Mouse (Mus musculus): ENCODE measurements at regions not wholly inside any gene's neighbourhood (a gene's known extent, or its start where the extent isn't known, plus 50 kb on each side); places are given as distances from the start of the nearest gene placed in this dataset.
"Not testable (repeated sequence)": the region's sequence is repeated elsewhere in the genome, so short reads cannot be mapped to it uniquely, and the experiment has no call there.

- ATAC-seq, result not testable (repeated sequence)
Observed at GRCm38 (mm10) chr2:17892661-17893060, 104.1 kb downstream of the H2al2a start.

DNA sequence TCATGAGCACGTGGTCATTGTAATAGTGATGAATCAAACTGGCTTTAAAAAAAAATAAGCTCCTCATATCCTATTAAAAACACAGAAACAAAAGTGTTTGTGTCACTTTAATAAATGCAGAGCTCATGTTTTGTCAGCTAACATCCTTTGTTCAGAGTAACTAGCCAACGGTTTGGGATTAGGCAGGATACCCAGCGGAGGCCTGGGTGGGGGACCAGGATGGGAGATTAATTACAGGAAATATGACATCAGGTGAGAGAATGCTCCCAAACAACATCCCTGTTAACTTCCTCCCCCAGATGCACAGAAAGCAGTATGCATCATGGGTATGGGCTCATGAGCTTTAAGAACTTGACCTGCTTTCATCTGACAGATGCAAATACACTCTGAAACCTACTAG, 109.1 kb downstream of the H2al2a start:
- no peak for ATAC-seq

- no peak for ATAC-seq
Observed at GRCm38 (mm10) chr2:17882389-17882788, 114.4 kb downstream of the H2al2a start.

DNA sequence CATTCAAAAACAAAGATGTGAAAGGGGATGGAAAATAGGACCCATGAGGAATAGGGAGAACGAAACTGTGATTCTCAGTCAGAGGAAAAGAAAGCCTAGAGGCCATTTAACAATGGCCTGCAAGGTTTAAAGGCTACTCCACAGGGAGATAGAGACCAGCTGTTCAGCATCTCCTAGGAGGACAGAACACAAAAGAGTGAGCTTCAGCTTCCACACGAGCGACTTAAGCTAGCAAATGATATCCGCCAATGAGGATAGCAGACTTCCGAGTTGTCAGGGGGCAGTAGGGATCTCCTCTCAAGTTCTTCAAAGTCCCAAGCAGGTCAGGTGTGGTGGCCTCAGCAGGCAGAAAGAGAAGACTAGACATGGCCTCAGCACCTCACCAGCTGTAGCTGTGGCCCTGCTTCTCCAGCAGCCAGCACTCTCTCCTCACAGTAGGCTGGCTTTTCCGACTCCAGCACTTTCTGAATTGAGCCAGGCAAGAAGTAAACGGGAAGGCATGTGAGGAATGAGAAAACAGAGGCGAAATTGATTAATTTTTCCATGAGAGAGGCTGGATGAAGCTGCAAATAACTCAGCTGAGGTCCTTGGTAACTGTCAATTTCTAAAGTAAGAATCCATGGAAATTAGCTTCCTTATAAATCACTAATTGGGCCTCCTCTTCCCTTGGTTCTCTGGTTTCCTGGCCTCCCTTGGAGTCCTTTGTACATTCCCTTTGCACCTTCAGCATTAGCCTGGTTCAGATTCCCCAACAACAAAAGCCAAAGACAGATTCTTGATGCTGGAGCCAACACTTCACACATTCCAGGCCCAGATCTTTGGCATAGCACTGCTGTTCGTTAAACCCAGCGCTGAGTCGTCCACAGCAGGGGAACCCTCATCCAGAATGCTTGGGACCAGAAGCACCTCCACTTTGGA, 115.7 kb downstream of the H2al2a start:
- no peak for ATAC-seq

- ATAC-seq, result no peak
Observed at GRCm38 (mm10) chr2:17877901-17878300, 118.9 kb downstream of the H2al2a start.

DNA sequence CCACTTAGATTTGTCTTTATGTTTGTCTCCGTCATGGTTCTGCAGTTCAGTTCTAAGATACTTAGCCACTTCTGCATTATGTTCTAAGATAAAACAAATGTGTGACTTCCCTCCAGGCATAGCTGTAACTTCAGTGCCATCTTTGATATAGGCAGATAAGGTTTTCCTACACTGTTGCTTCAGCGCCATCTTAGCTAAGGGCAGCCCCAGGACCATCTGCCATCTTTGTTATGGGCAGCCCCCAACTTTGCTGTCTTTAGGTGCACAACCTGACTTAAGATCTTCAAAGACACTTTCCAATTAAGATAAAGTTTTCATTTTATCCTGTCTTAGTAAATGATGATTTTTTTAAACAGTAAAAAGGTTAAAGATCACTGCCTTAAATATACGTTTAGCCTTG, 119.8 kb downstream of the H2al2a start:
- no peak for ATAC-seq

- ATAC-seq, result no peak
Observed at GRCm38 (mm10) chr2:17876155-17876554, 120.6 kb downstream of the H2al2a start.

DNA sequence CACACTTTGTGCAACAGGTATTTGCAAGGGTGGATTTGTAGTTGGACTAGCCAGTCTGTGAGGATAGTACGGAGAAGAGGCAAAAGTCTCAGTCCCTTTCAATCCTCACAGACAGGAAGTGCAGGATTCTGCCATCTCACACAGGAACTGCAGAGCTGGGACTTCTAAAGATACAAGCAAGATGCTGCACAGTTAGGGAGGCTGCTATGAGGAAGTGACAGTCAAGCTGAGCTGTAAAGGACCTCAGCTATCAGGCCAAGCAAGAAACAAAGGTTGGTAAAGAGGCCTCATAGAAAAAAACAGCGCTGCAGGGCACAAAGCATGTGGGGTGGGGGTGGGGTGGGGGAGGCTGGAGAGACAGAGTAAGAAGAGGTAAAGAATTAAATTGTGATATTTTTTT, 126.2 kb downstream of the H2al2a start:
- no peak for ATAC-seq

- no peak for ATAC-seq
Observed at GRCm38 (mm10) chr2:17868145-17868544, 128.6 kb downstream of the H2al2a start.

DNA sequence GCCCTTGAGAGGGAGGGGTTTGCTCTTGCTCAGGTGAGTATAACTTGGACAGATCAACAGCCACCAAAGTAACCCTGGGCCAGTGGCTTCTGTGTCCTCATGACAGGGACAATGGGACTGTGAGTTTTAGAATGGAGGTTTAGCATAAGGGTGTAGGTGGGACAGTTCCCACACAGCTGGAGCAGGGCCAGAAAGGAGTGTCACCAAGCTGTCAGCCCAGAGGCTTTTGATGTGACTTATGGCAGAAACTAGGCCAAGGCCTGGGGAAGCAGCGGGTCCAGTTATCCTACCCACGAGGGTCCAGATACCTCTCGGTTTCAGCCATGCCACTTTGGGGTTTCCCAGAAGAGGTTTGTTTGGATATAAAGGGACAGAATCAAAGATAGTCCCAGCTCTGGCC, 129.4 kb downstream of the H2al2a start:
- no peak for ATAC-seq

- no peak for ATAC-seq
Observed at GRCm38 (mm10) chr2:17861765-17862495, 130.7 kb upstream of the Nebl start.

- no peak for ATAC-seq
Observed at GRCm38 (mm10) chr2:17860922-17861559, 129.8 kb upstream of the Nebl start.

DNA sequence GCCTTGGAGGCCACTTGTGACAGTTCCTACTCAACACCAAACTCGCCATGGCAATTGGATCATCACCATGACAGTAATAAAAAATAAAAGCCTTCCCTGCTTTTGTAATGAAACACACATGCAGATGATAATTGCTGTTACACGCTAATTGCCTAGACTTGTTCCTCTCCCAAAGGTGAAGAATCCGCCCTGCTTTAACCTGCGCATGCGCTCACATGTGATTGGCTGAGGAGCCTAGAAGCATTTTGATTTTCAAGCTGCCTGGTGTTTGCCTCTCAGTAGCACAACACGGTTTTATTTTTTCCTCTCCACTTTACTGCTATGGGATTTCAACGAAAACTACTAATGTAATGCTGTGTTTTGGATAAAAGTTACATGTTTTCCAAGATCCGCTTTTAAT, 128.0 kb upstream of the Nebl start:
- no peak for ATAC-seq

GRCm38 (mm10) chr2:17858326-17858725, 127.1 kb upstream of the Nebl start:
- ATAC-seq, result no peak

DNA sequence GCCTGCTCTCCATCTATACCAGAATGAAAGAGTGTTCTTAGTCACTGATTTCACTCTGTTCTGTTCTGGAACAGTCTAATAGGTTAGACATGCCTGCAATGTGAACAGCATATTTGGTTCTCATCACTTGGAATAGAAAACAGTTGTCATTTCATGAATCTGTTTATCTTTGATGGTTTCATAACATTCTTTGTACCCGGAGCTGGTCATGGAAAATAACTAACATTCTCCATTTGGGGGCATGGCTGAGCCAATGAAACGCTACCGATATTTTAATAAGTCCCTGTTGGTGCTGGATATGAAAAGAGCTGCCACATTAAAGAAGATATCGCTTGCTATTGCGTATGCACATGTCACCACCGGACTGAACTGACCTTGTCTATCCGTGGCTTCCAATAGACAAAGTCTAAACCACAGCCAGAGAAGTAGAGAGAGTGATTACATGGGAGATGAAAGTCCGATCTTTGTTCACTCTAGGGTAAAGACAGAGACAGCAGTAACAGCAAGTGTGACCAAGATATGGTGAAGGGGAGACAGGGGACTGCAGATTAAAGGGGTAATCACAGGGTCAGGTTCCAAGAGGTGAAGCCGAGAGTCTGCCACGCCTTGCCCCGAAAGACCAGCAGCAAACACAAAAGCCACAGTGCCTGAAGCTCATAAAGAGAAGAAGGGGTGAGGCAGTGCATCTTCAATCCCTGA, 124.5 kb upstream of the Nebl start:
- ATAC-seq, result no peak

GRCm38 (mm10) chr2:17854088-17854487, 122.8 kb upstream of the Nebl start:
- no peak for ATAC-seq

GRCm38 (mm10) chr2:17853500-17854011, 122.3 kb upstream of the Nebl start:
- ATAC-seq, result no peak

- no peak for ATAC-seq
Observed at GRCm38 (mm10) chr2:17852740-17853499, 121.7 kb upstream of the Nebl start.

DNA sequence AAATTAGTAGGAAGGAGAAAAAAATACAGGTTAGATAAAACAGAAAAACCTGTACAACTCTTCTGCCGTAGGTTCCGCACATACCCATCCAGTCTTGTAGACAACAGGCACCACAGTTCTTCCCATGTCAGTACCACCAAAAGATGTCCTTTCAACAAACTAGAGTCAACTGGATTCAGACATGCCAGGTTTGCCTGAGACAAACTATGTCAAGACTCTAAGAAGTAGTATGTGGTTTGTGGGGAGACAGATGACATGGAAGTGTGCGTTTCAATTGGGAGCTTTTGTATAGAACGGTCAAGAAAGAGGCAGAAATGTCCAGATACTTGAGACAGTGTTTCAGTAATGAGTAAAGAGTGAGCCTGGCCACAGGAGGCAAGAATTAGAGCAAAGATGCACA, 119.5 kb upstream of the Nebl start:
- ATAC-seq, result no peak

GRCm38 (mm10) chr2:17849267-17849666, 118.0 kb upstream of the Nebl start:
- no peak for ATAC-seq

DNA sequence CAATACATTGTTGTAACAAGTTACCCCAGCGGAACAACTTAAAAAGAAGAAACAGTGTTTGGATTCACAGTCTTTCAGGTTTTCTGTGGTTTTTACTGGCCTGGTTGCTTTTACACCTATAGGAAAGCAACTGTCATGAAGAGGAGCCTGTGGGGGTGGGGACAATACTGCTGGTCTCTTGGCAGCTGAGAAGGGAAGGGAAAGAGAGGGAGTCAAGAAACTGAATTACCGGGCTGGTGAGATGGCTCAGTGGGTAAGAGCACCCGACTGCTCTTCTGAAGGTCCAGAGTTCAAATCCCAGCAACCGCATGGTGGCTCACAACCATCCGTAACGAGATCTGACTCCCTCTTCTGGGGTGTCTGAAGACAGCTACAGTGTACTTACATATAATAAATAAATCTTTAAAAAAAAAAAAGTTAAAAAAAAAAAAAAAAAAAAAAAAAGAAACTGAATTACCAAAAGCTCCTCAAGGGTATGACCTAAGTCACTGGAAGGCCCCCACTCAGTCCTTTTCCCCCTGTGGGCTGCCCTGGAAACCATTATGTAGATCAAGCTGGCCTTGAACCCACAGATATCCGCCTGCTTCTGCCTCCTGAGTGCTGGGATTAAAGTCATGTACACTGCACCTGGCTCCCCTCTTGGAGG, 114.3 kb upstream of the Nebl start:
- not testable (repeated sequence) for ATAC-seq

Measured in CD4-positive, CD25-positive, alpha-beta regulatory T cell, adult 4 months (primary cell).